Mouse (Mus musculus) liver, postnatal 0 days (tissue): ENCODE measurements around the gene Polr2l.

Source experiments
- CTCF ChIP-seq: sonication (generic); IDR thresholded peaks from 2 replicates; pipeline ENCODE4 v1.5.1; 2016; ENCODE audit warnings: antibody characterized with exemption, low read depth
- EP300 ChIP-seq: IDR thresholded peaks from 2 replicates; pipeline ENCODE4 v1.6.1; 2016; ENCODE audit warnings: antibody characterized with exemption, low read depth, mild to moderate bottlenecking

DNA sequence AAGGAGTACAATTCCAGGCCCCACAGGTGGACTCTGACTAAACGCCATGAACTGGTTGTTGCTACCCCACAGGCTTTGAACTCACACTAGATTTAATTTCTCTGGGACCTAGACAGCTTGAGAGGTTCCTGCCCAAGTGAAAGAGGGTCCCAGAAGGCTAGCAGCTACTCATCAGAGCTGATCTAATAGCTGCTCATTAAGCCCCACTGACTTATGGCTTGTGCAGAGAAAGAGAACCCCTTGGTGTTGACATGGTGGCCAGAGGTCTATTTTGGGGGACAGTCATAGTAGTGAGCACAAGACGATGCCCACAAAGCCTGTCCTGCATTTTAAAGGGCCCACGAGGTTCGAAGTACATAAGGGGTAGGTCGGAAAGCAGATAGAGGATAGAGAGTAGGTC, 772 bp downstream of the Polr2l start:
- TF ChIP-seq CTCF, result no peak
- no peak for TF ChIP-seq EP300
